Mouse (Mus musculus): ENCODE measurements around the gene A030005K14Rik. TPM values are rescaled to one million over a fixed set of nuclear protein-coding genes. Genes with fewer than 3 reads are reported as not detected.

Gene A030005K14Rik
- total RNA-seq (2021): not detected

DNA sequence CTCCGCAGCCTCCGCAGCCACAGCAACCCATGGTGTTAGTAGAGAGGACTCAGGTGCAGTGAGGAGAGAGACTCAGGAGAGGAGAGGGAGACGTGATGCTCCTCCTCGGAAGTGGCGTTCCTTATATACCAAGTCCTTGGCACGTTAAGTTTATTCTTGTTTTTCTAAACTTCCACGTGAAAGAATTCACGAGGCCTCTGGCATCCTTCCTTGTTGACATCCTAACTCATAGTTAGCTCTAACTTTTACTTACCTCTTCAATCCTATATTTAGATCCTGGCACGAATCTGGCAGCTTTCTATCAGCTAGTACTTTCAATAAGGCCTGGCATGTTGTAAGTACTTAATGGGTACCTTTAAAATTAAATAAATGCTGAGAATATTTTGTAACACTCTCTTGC lies at the start of gene A030005K14Rik:
Gene A030005K14Rik, minus strand, starts transcription at position 101 of the 400 bp plus-strand sequence.
- DNase-seq (ENCODE audit: low spot score in 2 of 2): no peak
- intact Hi-C loops (cut with DNase I): no loop called here

DNA sequence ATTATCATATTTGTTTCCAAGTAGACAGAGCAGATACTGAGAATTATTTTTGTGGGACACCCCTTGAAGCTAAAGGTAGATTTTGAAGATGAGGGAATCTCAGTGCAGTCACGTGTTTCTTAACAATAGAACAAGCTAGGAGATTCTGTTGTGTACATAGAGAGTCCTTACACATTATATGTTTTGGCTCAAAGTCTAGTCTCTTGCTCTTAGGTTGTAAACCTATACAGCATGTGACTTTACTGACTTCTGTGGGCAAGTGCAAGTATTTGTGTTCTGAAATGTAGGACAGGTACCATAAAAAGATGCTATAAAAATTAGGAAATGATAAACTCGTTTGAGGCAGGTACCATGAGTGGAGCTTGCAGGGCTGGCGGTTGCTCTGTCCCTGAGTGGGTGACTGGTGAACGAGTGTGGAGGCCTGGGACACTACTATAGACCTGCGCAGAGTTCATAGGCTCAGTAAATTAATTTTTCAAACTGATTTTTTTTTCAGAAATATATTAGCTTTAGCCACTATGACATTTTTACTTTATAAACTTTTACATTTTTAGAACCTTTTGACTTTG lies 48.3 kb upstream of the A030005K14Rik start:
- intact Hi-C loops (cut with DNase I): no loop called here
- no peak for DNase-seq (ENCODE audit: low spot score in 2 of 2)

DNA sequence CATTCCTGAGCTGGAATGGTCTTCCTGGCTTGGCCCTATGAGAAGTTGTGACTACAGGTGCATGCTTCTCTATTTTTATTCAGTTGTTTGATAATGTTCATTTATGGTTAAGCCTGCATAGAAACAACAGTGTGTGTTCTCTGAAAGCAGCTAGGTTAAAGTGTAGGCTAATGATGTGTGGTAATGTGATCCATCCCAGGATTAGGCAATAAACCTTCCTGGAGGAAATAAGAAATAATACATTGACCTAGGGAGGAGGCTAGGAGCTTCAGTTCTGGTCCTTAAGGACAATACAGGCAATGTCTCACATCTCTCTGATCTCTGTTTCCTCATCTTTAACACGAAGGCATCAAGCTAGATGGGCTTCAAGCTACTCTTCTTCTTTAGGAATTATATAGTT lies 46.3 kb upstream of the A030005K14Rik start:
- DNase-seq (ENCODE audit: low spot score in 2 of 2): no peak
- intact Hi-C loops (cut with DNase I): no loop called here

DNA sequence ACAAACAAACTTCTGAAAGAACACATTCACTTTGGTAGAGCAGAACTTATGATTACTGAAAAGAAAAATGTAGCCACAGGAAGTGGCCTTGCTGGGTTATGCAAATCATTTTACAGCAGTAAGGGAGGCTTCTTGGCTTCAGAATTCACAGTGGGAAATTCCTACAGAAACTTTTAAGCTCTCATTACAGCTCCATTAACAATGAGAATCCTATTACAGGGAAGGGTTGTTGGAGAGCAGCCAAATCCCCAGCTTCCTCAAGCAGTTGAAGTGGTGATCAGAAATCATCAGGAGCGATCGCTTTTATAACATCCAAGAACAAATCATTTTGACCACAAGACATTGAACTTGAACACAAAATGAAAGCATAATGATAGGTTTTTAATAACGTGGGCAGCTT lies 42.7 kb upstream of the A030005K14Rik start:
- no peak for DNase-seq (ENCODE audit: low spot score in 2 of 2)
- intact Hi-C loops (cut with DNase I): no loop called here

DNA sequence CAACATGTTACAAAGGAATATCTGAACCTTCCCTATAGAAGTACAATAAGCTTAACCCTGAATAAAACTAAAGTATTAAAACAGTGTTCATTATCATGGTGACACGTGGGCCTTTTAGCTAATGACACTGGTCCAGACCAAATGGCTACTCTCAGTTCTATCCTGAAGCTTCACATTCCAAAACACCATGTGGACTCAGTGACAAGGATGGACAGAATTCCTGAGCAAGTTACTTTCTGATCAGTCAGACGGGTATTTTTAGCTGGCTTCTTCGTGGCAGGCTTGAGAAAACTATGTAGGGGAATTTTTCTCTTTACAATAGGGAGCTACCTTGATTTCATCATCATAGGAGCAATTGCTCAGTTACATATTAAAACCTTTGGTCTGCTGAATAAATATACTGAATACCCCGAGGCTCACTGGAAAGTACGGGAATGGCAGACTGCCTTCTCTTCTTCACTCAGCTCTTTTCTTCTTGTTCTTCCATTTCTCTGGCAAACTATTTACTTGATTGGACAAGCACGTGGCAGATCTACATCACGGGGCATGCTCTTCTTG lies 40.5 kb upstream of the A030005K14Rik start:
- no peak for DNase-seq (ENCODE audit: low spot score in 2 of 2)
- intact Hi-C loops (cut with DNase I): no loop called here

DNA sequence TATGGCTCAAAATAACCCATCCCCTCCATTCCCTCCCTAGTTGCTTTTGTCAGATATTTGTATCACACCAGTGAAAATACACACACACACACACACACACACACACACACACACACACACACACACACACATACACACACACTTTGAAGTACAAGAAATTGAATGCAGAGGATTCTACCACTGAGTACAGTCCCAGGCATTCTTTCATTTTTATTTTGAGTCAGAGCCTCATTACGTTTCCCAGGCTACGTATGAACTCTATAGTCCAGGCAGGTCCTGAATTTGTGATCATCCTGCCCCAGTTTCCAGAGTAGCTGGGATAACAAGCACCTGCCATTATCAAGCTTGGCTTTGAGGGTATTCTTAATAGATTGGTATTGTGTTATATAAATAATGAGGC lies 40.0 kb upstream of the A030005K14Rik start:
- intact Hi-C loops (cut with DNase I): no loop called here
- no peak for DNase-seq (ENCODE audit: low spot score in 2 of 2)

DNA sequence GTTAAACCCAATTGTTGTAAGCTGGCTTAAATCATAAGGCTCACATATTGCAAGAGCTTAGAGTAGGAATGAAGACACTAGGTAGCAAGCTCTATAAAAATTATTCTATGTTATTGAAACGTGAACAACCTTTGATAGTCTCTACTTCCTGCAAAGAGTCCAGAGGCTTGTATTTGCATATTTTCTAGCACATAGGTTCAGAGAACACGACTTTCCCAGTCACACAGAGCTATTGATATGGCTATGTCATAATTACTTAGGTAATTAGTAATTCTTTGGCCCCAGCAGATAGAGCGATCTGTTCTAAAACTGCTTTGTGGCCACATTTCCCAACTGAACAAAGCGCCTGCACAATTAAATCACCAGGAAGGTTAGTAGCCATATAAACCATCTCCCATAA lies 37.8 kb upstream of the A030005K14Rik start:
- DNase-seq (ENCODE audit: low spot score in 2 of 2): no peak
- intact Hi-C loops (cut with DNase I): no loop called here

DNA sequence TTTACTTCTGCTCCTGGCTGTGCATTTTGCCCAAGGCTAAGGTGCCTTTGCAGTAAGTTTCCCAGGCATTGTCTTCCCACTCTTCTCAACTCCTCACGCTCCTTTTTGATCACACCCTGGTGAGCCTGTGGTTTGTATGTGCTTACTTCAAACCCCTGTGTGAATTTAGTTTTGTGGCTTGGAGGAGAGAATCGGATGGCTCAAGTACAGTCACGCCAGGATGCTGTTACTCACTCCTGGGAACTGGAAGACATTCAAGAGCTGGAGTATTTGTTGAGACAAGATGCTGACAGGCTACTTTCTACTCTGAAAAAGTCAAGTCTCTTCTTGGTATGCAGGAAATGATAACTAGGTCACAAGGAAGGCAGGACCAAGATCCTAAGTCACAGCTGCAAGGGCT lies 32.1 kb upstream of the A030005K14Rik start:
- intact Hi-C loops (cut with DNase I): no loop called here
- DNase-seq (ENCODE audit: low spot score in 2 of 2): no peak

DNA sequence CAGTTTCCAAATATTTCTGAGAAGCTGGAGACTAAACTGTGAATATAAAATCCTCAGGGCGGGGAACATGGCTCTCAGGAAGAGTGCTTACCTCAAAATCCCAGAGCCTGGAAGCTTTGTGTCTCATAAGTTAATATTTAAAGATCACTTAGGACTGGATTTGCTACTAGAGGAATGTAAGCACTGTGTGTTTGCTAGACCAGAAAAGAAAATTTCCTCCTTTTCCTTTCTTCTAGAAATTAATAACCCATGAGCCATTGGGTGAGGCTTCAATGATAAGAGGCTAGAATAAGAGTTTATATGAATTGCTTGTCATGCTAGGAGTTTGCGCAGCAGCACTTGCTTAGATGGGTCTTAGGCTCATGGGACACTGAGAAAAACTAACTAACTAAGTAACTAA lies 25.6 kb upstream of the A030005K14Rik start:
- DNase-seq (ENCODE audit: low spot score in 2 of 2): no peak
- intact Hi-C loops (cut with DNase I): no loop called here

DNA sequence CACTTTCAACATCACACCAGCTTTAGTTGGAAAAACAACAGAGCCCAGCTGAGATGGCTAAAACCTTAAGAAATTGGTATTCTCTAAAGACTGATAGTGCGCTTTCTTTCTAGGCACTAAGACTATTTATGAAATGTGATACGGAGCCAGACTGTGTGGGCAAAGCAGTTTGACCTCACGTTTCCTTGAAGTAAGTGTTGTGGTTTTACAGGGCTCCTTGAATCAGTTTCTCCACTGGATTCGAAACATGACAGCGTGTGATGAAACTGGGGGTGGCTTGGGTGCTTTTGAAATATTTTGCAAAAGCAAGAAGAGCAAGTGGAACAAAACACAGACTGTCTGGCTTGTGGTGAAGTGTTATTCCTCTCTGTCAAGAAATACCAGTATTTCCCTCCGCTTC lies 17.8 kb upstream of the A030005K14Rik start:
- no peak for DNase-seq (ENCODE audit: low spot score in 2 of 2)
- intact Hi-C loops (cut with DNase I): no loop called here

DNA sequence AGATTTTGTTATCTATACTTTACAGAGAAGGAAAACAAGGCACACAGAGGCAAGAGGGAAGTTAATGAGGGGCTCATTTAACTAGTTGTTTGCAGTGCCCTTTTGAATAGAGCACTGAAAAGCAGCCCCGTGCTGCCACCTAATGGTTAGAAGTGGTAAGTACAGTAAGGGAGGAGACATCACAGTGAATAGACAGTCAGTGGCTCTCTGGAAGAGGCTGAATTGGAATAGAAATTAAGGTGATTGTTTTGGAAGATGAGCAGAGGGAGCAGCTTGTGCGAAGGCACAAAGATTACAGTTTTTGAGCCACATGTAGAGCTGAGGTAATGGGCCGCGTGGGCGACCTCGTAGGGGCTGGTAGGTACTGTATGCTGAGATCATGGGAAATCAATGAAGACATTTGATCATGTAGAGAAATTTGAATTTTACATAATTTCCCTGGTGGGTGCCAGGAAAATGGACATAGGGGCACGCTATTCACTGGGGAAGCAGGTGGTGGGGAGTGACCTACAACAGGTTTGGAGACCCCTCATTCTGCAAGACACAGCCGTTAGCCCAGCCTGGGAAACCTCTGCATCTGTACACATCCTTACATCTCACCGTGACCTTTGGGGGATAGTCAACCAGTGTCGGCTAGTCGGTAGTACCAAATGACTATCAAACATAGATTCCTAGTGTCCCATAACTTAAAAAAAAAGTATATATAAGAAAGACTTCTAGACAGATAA lies 17.2 kb upstream of the A030005K14Rik start:
- intact Hi-C loops (cut with DNase I): no loop called here
- DNase-seq (ENCODE audit: low spot score in 2 of 2): peak in 1 of 2 experiments; percentile 6

DNA sequence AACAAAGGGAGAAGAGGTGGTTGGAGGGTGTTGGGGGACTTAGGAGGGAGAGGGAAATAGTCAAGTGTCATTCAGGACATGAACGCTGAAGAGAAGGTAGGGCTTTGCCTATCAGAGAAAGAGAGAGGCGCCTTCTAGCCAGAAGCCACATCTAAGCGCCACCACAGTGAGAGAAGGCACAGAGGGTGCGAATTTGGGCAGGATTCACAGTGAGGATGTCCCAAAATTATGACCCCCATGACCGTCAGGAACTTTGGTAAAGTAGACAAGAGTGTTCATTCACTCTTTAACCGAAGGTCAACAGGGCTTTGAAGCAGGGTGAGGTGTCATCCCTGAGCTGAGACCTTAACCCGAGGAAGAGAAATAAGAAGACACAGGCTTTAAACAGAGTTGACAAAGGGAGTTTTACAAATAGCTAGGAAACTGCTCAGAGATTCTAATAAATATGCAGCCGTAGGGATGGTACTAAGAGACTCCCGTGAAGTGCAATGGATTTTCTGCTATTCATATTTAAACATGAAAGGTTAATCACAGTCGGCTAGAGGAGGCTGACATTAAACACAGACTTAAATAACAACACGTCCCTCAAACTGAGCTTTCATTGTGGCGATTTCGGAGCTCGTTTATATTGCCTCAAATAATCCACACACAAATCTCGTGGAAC lies 16.5 kb upstream of the A030005K14Rik start:
- intact Hi-C loops (cut with DNase I): loop anchor here (2.0 kb wide), 1 partner anchor 289 kb away; no protein-coding TSS in a partner anchor

DNA sequence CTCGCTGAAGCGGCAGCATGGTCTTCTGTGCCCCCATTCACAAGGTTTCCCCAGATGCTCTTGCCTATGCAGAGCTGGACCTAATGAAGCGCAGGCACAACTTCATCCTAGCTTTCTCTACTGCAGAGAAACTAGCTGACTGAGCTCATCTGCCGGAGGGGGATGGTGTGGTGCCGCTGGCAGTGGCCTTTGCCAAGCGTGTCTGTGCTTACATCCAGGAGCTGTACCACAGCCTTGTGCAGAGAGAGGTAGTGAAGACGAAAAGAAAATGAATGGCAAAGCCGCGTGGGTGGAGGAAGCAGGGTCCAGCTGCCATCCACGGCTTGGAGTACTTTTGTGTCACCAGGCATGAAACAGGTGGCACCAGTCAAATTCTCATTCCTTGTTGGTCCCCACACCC lies 8.0 kb upstream of the A030005K14Rik start:
- peak in 1 of 2 experiments; percentile 5 for DNase-seq (ENCODE audit: low spot score in 2 of 2)

More for the DNA sequence above, 16.5 kb upstream of the A030005K14Rik start:
- no peak for DNase-seq (ENCODE audit: low spot score in 2 of 2)

DNA sequence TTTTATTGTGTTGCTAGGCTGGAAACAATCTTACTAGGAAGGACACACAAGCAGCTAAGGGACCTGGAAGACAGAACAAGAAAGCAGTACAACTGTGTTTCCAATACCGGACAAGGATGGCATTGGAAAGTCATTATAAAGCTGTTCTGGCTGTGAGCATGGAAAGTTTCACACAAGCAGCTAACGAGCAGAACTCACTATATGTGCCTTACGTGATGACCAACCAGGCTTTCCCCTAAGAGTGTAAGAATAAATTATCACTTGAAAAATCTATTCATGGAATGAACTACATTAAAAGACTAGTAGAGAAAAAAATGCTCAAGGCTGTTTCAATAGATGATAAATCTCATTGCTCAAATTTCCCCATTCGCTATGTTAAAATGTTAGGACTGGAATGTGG lies 7.4 kb upstream of the A030005K14Rik start:
- intact Hi-C loops (cut with DNase I): loop anchor here (5.0 to 10.0 kb wide), 2 partner anchors 121 to 648 kb away; no protein-coding TSS in a partner anchor
- no peak for DNase-seq (ENCODE audit: low spot score in 2 of 2)

More for the DNA sequence above, 8.0 kb upstream of the A030005K14Rik start:
- intact Hi-C loops (cut with DNase I): loop anchor here (5.0 to 10.0 kb wide), 2 partner anchors 120 to 648 kb away; no protein-coding TSS in a partner anchor

DNA sequence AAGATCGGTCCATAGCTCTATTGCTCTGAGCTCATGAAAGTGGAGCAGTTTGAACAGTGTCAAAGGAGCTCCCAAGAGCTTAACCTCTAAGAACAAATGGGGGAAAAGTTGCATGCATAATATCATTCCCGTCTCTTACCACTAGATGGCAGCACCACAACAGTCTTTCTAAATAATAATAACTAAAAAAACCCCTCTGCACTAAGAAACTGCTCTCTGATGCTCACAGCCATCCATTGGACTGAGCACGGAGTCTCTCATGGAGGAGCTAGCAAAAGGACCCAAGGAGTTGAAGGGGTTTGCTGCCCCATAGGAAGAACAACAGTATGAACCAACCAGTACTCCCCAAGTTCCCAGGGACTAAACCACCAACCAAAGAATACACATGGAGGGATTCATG lies 5.7 kb upstream of the A030005K14Rik start:
- intact Hi-C loops (cut with DNase I): loop anchor here (5.0 to 10.0 kb wide), 2 partner anchors 122 to 650 kb away; no protein-coding TSS in a partner anchor
- DNase-seq (ENCODE audit: low spot score in 2 of 2): no peak

DNA sequence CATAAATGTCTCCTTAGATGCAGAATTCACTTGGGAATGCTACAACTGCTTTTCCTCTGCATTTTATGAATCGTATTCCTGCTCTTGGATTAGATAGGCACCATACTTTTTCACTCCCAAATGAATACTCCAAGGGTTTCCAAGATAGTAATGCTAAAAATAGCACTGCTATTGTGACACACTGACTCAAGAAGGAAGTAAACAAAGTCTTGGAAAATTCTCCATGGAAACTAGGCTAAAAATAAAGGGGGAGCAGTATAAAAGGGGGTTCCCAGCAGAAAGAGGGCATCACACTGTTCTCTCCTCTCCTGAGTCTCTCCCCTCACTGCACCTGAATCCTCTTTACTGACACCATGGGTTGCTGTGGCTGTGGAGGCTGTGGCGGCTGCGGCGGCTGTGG lies 1.5 kb upstream of the A030005K14Rik start, which contains the start of gene Krtap28-13:
Gene Krtap28-13, plus strand, starts transcription at position 288 of the 400 bp plus-strand sequence.
- DNase-seq (ENCODE audit: low spot score in 2 of 2): no peak
- intact Hi-C loops (cut with DNase I): loop anchor here (10.0 kb wide), 1 partner anchor 654 kb away; no protein-coding TSS in a partner anchor

DNA sequence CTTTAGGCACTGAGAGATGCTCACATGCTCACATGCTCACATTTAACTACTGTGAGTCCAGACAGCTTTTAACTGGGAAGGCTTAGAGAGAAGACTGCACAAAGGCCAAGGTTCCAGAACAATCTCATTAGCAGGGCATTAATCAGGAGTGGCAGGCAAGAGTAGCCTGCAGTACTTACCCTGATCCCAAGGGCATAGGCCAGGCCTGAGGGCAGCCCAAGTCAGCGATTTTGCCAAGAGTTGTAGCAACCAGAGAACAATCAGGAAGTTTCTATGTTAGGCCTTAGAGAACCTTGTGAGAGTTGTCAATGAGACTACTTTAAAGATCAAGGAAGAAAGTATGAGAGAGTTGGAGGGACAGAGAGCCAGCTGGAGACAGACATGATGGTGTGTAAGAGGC lies 697 bp downstream of the A030005K14Rik start:
- intact Hi-C loops (cut with DNase I): no loop called here
- no peak for DNase-seq (ENCODE audit: low spot score in 2 of 2)

DNA sequence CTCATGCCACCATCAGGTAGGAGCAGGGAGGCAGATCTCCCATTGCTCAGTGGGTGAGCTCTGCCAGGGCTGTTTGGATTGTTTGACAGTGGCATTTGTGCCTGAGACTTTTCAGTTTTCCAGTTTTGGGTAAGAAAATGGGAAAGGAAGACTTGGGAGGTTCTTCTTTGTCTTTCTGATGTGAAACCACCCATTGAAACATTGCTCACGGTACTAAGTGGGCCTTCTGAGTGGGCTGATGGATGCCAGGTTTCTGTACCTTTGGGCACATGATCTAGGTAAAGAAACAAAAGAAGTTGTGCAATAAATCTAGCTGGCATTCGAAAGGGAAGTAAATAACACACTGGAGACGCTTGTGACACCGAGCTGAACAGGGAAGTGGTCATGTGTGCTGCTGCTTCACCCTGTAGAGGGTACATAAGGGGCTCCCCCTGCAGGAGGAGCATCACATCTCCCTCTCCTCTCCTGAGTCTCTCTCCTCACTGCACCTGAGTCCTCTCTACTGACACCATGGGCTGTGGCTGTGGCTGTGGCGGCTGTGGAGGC lies 14.2 kb downstream of the A030005K14Rik start, which contains the start of gene Gm47969:
Gene Gm47969, plus strand, starts transcription at position 51 of the 546 bp plus-strand sequence.
- intact Hi-C loops (cut with DNase I): no loop called here

DNA sequence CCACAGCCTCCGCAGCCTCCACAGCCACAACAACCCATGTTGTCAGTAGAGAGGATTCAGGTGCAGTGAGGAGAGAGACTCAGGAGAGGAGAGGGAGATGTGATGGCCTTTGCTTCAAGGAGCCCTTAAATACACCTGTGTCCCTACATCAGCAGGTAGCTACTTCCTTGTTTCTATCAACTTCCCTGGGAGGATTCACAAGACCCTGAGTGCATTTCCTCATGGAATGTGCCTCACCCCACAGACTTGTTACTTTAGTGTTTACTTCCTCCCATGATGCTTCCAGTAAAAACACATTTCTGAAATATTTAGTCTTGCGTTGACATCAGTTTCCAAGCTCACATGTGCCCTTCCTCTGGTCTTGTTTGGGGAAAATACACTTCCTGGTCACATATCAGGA lies 16.8 kb downstream of the A030005K14Rik start, which contains the start of gene Krtap28-10:
Gene Krtap28-10, minus strand, starts transcription at position 101 of the 400 bp plus-strand sequence.
- no peak for DNase-seq (ENCODE audit: low spot score in 2 of 2)
- intact Hi-C loops (cut with DNase I): no loop called here

More for the DNA sequence above, 14.2 kb downstream of the A030005K14Rik start, which contains the start of gene Gm47969:
- no peak for DNase-seq (ENCODE audit: low spot score in 2 of 2)
